Mouse (Mus musculus) erythroblast, embryonic 14.5 days (primary cell): ENCODE results near the gene Got2.

Experiments used
- GATA1 ChIP-seq: IDR thresholded peaks from 2 replicates; pipeline ENCODE4 v1.6.1; 2012; ENCODE audit warnings: low read length, inconsistent platforms, mixed read lengths
- TAL1 ChIP-seq: IDR thresholded peaks from 3 replicates; pipeline ENCODE4 v1.6.1; 2012; ENCODE audit warnings: low read length, inconsistent platforms, mixed read lengths

DNA sequence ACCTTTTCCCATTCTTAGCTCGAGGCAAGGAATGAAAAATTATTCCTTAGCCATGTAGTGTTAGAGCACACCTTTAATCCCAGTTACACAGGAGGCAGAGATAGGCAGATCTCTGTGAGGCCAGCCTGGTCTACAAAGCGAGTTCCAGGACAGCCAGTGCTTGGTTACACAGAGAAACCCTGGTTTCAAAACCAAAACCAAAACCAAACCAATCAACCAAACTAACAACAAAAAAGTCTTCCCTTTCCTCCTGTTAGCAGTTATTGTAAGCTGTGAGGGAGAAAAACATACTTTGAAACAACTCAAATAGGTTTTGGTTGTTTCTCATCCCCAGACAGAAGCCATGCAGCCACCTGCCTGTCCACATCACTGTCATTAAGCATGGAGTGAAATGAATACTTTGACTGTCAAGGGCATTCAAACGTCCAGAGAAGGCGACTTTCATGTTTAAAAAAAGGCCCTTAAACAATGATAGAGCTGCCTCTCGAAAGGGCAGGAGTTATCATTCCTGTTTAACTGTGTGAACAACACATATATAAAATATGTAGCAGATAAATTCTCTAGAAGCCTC lies 3.0 kb downstream of the Got2 start:
- TF ChIP-seq TAL1 (no peak), GATA1 (no peak)
